Mouse (Mus musculus): Measurements from ENCODE around the gene Lim2. TPM values are rescaled to one million over a fixed set of nuclear protein-coding genes. Genes with fewer than 3 reads are reported as not detected.

The Lim2 gene
- total RNA-seq, 1 experiment from 2014 or later = 1.4 TPM

GRCm38 (mm10) chr7:43483236-43483635 lies 55.8 kb downstream of the Lim2 start:
- ATAC-seq (replicated peaks; ENCODE audit: low read depth, poor library complexity, severe bottlenecking) = peak; percentile 52; the same call in 1 of the 2 replicates

Other genes with a start within 250 kb of the Lim2 start
- gene Zfp715, start 114.4 kb upstream of the Lim2 start, total RNA-seq (2017) = 20.1 and 36.6 TPM in 2 replicates
- gene Siglecf, start 76.3 kb upstream of the Lim2 start, total RNA-seq (2017) = 18.8 and 22.1 TPM in 2 replicates
- 1.6 TPM in 2 replicates for gene Siglecg, start 19.5 kb upstream of the Lim2 start, total RNA-seq (2017)
- gene Nkg7, start 9.4 kb downstream of the Lim2 start, total RNA-seq (2017) = 154 and 175 TPM in 2 replicates
- gene Cldnd2, start 13.1 kb downstream of the Lim2 start, total RNA-seq (2017) = 2.9 TPM in 1 of 2 replicates, not detected in the other
- gene Etfb, start 16.4 kb downstream of the Lim2 start, total RNA-seq (2017) = 481 and 496 TPM in 2 replicates
- 2.6 and 8.0 TPM in 2 replicates for gene Gm45233, start 16.5 kb downstream of the Lim2 start, total RNA-seq (2017)
- 3.9 and 8.6 TPM in 2 replicates for gene Vsig10l, start 35.5 kb downstream of the Lim2 start, total RNA-seq (2017)
- not detected in 2 replicates for gene Iglon5, start 62.4 kb downstream of the Lim2 start, total RNA-seq (2017)
- gene 4931406B18Rik, start 78.3 kb downstream of the Lim2 start, total RNA-seq (2017) = not detected in 2 replicates
- gene Cd33, start 116.8 kb downstream of the Lim2 start, total RNA-seq (2017) = 3.9 and 5.8 TPM in 2 replicates
- 1.4 and 1.5 TPM in 2 replicates for gene Zfp658, start 134.6 kb downstream of the Lim2 start, total RNA-seq (2017)
- gene Zfp719, start 151.9 kb downstream of the Lim2 start, total RNA-seq (2017) = 7.8 and 8.1 TPM in 2 replicates
- 0.09 TPM in 1 of 2 replicates, not detected in the other for gene Zfp819, start 179.5 kb downstream of the Lim2 start, total RNA-seq (2017)
- not detected in 2 replicates for gene Ceacam18, start 207.0 kb downstream of the Lim2 start, total RNA-seq (2017)
- gene Siglece, start 232.5 kb downstream of the Lim2 start, total RNA-seq (2017) = 0.64 and 0.82 TPM in 2 replicates
- 8.1 and 9.3 TPM in 2 replicates for gene Ctu1, start 244.3 kb downstream of the Lim2 start, total RNA-seq (2017)